11 mouse cellular contexts compared by ENCODE assay signal in genomic region chr6:24860320-24860719, GRCm38 (mm10). TPM values are rescaled to one million over a fixed set of nuclear protein-coding genes. Genes with fewer than 3 reads are reported as not detected.
DNase-seq lines count a peak whose midpoint lies in the region; ATAC-seq lines count a peak whose summit lies in the region.
"Had no signal": no experiment of that assay in that cellular context is flagged by ENCODE, and none has a peak within 500 bp of the region (broad histone marks: within the 10 kb centered on the region; RNA-seq: fewer than 3 reads in every experiment).

No protein-coding gene starts in this region.

- ATAC-seq in kidney, embryonic 14.5 days (ENCODE audit: low FRiP score, low TSS enrichment), result no peak

- no peak overlapping the region for H3K9ac ChIP-seq in kidney, embryonic 14.5 days (ENCODE audit: low read depth, low read length)
- H3K9ac ChIP-seq: neural tube, embryonic 13.5 days had no signal

- no peak overlapping the region for H3K27ac ChIP-seq in kidney, embryonic 14.5 days (ENCODE audit: low read depth, low read length)
- H3K27ac ChIP-seq: macrophage; neural tube, embryonic 13.5 days had no signal

- H3K9me3 ChIP-seq in kidney, embryonic 14.5 days (ENCODE audit: control insufficient read depth, low read length), result no peaks in the 10 kb centered on the region
- H3K9me3 ChIP-seq: neural tube, embryonic 13.5 days had no signal

- 43% methylated on average over 2 of the region's 2 CpGs for WGBS in kidney, embryonic 14.5 days

- no peaks in the 10 kb centered on the region for H3K4me1 ChIP-seq in kidney, embryonic 14.5 days (ENCODE audit: control insufficient read depth, insufficient read depth, low read length)
- H3K4me1 ChIP-seq: neural tube, embryonic 13.5 days had no signal

- no peak overlapping the region for H3K4me3 ChIP-seq in kidney, embryonic 14.5 days (ENCODE audit: low read length)
- H3K4me3 ChIP-seq: neural tube, embryonic 13.5 days had no signal

- no peaks in the 10 kb centered on the region for H3K36me3 ChIP-seq in kidney, embryonic 14.5 days (ENCODE audit: control insufficient read depth, insufficient read depth, low read length)
- H3K36me3 ChIP-seq: neural tube, embryonic 13.5 days had no signal

- no peaks in the 10 kb centered on the region for H3K27me3 ChIP-seq in kidney, embryonic 14.5 days (ENCODE audit: control insufficient read depth, insufficient read depth, low read length)
- H3K27me3 ChIP-seq: neural tube, embryonic 13.5 days had no signal

- H3K4me2 ChIP-seq in kidney, embryonic 14.5 days (replicated peaks; ENCODE audit: low read depth, low read length), result no peak overlapping the region
- H3K4me2 ChIP-seq: neural tube, embryonic 13.5 days had no signal

- peak; percentile 4 to 8 for DNase-seq in cerebellum, adult 18-20 months
- no peak for DNase-seq in cerebellum, adult 11 months
- DNase-seq in kidney, adult 9 months, result peak; percentile 11
- DNase-seq in 416B (ENCODE audit: low read depth), result peak; percentile 31
- DNase-seq in embryo, embryonic 11.5 days (ENCODE audit: low read depth, low spot score), result peak; percentile 1
- no peak for DNase-seq in ovary, postnatal 10 days (ENCODE audit: low spot score)
- DNase-seq in right cerebral cortex, postnatal 25 days, result no peak
- DNase-seq: gastrocnemius, postnatal 14 days had no signal

RNA-seq across cellular contexts. Expression of gene Hyal5, which starts 2.5 kb away (rescaled TPM):
- polyA plus RNA-seq in kidney, embryonic 14.5 days (2014; fragmentation: Nextera tagmentation; extraction: Ambion mirVana), result not detected in 2 replicates
- polyA plus RNA-seq: macrophage; neural tube, embryonic 13.5 days had no signal

Comparison
In these comparisons a context has a peak if more than half of its experiments do, and no peak if none do; other contexts are left out.
1. DNase-seq: peak in cerebellum, adult 18-20 months (2 of 2), kidney, adult 9 months (single experiment), 416B (single experiment) and embryo, embryonic 11.5 days (single experiment); none in cerebellum, adult 11 months (single experiment), ovary, postnatal 10 days (single experiment) and right cerebral cortex, postnatal 25 days (single experiment).